Mouse (Mus musculus): ENCODE results near the gene Trmt2b.
"Not testable (repeated sequence)": the region's sequence is repeated elsewhere in the genome, so short reads cannot be mapped to it uniquely, and the experiment has no call there.

Gene Trmt2b

DNA sequence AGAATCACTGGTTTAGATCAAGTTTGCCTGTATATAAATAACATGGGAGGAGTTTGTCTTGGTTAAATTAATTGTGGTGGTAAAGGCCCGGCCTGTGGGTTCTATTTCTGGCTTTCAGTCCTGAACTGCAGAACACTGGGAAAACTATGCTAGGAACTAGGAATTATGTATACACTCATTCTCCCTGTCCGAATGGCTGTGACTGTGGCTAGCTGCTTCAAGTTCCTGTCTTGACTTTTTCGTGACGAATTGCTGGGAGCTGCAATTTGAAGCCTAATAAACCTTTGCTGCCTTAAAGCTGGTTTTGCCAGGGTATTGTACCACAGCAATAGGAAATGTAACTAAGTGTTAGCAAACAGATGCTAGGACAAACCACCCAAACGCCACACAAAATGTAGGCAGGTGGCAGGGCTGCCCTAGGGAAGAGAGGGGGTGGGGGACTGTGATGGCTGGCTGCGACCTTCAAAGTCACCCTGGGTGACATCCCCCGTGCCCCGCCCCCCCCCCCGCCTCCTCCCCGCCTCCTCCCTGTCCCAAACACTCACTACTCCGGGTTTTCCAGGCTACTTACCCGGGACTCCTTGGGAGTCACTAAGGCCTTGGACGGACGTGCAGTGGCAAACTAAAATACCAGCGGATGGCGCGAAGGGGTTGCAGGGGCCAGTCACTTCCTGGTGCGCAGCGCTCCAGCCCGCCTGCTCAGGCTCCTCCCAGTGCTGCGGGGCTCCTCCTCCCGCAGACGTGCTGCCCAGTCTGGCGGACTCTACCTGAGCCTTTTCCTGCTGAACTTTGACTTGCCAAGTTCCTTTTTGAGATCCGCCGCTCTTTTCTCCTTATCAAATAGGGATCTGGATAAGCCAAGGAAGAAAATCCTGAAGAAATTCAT, at the start of gene Trmt2b:
Trmt2b (minus strand) TSS at position 710 of the 886 bp plus-strand sequence.
- peak; percentile 71 for DNase-seq (ENCODE audit: low spot score)

DNA sequence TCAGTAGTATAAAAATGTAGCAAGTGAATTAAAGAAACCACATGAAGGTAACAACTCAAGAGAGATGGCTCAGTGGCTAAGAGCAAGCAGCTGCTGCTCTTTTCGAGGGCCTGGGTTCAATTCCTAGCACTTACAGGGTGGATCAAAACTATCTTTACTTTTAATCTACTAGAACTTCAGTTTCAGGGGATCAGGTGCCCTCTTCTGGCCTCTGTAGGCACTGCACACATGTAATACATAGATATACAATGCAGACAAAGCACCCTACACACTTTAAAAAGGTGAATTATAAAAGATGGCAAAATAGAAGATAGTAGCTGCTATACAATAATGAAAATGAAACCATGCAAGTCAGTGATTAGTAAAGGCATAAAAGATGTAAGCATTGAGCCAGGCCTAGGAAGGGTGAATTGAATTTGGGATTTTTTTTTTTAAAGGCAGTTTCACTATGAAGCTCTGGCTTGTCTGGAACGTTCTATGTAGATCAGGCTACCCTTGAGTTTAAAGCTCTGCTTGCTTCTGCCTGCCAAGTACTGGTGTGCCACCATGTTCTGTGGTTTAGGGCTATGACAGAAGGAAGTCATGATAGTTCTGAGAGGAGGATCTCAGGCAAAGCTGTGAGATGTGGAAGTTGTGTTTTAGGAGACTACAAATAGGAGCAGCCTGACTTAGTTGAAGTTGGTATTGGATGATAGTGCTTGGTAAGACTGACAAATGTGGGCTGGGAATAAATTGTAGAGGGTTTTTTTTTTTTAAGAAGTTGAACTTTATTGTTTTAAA, 42.6 kb upstream of the Trmt2b start:
- DNase-seq (ENCODE audit: low spot score): no peak

DNA sequence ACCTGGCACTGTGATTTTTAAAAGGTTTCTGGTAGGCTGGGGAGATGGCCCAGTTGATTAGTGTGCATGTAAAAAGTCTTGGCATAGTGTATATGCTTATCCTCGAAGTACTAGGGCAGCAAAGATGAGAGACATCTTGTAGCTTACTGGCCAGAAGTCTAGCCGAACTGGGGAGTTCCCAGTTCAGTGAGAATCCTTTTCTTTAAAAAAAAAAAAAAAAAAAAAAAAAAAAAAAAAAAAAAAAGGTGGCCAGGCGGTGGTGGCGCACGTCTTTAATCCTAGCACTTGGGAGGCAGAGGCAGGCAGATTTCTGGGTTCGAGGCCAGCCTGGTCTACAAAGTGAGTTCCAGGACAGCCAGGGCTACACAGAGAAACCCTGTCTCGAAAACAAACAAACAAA, 34.4 kb upstream of the Trmt2b start:
- DNase-seq (ENCODE audit: low spot score): not testable (repeated sequence)

DNA sequence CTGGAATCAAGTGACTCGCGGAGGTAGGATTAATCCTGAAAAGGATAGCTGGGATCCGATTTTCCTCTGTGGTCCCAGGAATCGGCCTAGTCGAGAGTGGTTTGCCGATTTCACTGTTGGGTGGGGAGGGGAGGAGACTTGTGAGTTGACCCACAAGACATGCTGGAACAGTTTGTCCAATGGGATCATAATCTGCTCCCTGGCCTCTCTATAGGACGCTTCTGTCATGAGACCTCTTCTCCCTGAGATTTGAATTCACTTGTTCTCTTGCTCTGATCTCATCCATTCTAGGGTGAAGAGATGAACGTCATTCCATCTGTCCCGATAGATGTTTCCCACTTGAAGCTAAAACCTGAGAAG, 31.5 kb upstream of the Trmt2b start:
- DNase-seq (ENCODE audit: low spot score): no peak

DNA sequence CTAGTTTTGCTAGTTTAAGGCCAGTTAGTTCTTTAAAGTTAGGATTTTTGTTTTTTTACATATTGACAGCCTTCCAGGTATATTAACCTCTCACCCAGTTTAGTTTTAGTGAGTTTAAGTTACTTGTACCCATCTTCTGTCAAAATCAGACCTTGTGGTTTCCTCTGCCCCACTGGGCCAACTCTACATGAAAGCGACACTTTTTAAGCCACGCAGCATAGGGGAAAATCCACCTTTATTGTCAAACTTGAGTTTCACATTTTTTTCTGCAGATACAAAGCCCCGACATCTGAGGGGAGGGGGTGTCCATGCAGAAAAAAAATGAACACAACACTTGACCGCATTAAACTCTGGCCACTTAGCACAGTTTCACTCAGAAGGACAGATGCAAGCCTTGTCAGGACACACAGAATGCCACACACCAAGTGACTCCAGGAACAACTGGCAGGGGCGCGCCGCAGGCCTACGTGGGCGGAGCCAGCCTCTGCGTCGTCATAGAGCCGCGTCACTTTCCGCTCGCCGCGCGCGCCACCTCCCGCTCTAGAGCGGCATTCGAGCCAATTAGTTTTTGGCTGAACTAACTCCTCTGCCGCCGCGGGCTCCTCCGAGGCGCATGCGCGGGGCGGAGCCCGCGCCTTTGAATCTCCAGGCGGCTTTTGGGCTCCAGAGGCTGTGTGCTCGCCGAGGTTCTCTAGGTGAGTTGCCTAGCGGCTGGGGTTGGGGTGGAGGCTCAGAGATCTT, 30.9 kb upstream of the Trmt2b start, which contains the start of gene Cenpi:
Cenpi (plus strand) TSS at position 551 of the 741 bp plus-strand sequence.
- DNase-seq (ENCODE audit: low spot score): peak; percentile 80

DNA sequence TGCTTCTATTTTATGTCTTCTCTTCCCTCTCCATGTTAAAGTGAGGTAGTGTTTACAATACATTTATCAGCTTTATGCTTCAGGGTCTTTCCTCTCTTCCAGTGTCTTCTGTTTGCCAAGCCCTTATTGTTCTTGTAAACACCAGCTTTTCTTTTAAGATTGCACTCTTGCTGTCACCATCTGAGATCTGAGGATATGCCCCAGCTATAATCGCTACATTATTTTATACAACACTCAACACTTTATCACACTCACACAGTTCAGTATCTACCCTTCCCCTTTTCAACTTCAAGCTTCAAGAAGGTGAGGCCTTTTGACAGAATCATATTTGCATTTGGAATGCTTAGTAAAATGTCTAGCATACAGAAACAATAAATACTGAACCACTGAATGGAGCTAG, 26.5 kb upstream of the Trmt2b start:
- no peak for DNase-seq (ENCODE audit: low spot score)

DNA sequence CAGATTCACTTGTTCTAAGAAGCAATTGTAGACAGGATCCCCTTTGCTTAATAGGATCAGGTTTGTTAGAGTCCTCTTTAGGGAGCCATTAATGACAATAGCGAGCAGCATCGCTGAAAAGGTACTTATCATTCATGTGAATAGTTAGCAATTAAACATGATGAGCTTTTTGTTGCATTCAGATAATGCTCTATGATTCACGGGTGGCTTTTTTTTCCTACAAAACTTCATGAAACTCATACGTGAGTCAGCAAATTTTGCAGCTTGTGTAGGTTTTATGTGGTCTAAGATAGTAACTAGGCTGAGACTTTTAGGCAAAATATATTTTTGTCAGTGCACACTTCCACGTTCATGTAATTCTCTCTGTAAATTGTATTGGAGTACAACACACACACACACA, 23.4 kb upstream of the Trmt2b start:
- no peak for DNase-seq (ENCODE audit: low spot score)

DNA sequence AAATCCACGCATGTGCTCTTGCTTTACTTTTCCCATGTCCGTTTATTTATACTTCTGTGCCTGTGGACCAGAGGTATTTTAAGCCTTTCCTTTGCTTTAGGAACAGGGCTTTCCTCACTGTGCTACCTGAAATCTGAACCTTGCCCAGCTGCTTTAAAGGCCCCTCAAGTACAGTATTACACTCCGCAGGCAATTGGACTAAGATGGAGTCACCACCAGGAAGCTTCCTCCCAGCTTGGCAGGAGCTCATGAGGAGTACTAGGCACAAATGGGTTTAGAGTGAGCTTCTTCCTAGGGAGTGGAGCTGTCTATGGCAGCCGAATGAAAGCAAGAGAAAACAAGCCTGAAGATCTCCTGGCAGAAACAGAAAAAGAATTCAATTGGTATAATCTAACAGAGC, 20.4 kb upstream of the Trmt2b start:
- no peak for DNase-seq (ENCODE audit: low spot score)

DNA sequence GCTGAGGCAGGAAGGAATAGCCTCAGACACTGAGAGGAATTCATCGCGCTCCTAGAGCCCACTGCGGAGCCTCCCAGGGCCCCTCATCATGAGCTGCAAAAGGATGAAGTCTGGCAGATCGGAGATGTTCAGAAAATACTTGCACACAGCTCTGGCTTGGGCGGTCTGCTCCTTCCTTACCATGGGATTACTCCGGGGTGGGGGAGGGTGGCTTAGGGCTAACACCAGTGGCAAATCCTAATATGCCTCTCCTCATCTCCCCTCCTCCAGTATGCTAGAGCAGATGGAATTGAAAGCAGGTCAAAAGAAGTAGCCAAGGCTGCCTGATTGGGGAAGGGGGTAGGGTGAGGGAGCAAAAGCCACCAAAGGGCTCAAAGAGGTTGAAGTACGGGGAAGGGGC, 20.0 kb upstream of the Trmt2b start:
- DNase-seq (ENCODE audit: low spot score): no peak

DNA sequence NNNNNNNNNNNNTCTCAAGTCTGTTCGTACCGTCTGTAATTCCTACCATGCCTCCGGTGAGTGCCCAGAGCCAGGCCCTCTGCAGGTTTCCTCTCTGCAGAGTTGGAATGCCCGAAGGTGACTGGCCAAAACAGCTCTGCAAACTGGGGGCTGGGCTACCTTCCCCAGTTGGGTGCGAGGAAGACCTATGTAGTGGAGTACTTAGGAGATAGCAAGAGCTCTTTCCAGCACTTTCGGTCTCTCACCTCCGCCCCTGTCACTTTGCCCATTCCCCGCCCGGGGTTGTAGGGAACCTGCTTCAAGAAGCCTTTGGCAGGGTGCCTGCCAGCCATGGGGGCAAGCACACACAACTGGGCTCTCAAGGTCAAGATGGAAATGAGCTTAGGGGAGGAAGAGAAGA, 19.5 kb upstream of the Trmt2b start:
- no peak for DNase-seq (ENCODE audit: low spot score)

DNA sequence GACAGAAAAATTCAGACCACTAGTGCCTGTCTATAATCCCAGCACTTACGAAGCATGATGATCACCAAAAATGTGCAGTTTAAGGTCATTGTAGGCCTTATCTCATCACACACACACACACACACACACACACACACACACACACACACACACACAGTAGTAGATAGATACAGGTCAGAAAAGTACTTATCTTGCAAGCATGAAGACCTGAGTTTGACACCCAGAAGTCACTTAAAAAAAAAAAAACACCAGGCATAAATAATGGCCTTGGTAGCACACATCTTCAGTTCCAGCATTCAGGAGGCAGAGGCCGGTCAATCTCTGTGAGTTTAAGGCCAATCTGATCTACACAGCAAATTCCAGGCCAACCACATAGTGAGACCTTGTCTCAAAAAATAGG, 10.5 kb upstream of the Trmt2b start:
- DNase-seq (ENCODE audit: low spot score): no peak

DNA sequence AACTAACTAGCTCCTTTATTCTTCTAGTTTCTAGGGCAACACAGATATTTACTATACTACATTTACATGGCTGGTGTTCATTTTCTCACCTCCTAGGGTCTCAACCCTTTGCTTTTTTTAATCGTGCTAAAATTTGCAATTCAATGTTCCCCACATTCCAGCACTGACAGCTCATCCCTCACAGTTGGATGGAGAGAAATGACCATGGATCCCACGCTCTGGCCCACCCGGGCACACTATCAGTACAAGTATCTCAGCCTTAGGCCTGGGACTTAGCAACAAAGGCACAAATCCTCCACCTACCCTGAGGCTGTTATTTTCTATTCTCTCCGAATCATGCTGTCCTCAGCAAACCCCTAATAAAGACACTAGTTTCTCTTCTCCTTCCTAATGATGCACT, 9.0 kb upstream of the Trmt2b start:
- DNase-seq (ENCODE audit: low spot score): no peak

DNA sequence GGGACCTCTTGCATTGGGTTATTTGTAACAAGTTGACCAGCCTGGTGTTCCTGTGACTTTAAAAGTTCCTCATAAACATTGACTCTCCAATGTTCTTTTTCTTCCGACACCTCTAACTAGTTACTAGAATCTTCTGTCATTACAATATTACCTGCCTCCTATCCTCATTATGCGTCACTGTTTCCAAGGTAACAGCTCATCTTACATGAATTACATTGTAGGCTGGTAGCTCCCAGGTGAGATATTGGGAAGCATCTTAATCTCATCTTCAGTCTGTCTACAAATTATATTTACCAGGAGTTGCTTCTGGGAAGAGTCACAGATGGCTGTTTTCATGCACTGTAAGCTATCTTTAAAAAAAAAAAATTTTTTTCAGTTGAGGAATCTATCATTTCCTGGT, 8.3 kb upstream of the Trmt2b start:
- no peak for DNase-seq (ENCODE audit: low spot score)

DNA sequence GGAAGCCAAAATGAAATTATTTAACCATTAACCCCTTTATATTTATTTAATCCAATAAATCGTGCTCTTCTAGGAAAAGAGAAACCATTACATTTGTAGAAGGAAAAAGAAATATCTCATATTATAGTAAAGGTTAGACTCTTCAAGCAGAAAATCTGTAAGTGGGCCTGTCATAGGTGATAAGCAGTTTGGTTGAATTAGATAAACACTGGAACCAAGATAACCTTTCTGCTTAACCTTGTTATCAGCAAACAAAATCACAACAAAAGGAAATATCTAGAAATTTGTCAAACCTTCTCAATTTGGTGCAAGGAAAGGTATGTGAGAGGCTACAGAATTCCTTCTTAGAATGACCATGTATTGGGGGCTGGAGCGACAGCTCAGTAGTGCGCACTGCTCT, 3.7 kb upstream of the Trmt2b start:
- DNase-seq (ENCODE audit: low spot score): no peak

DNA sequence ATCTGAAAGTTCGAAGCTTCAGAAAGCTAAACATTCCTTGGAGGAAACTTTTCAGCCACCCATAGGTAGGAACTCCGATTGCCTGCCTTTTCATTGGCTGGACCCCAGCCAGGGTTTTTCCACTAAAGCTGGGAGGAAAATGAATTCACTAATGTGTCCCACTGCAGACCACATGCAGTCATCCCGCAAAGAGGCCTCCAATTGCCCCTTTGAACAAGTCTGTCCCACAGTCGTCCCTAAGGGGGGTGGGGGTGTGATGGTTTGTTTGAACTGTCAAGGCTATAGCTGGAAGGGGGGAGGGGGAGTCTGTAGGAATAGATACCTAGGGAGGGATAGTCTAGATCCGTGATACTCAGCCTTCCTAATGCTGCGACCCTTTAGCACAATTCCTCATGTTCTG, 1.1 kb downstream of the Trmt2b start:
- DNase-seq (ENCODE audit: low spot score): peak; percentile 15

DNA sequence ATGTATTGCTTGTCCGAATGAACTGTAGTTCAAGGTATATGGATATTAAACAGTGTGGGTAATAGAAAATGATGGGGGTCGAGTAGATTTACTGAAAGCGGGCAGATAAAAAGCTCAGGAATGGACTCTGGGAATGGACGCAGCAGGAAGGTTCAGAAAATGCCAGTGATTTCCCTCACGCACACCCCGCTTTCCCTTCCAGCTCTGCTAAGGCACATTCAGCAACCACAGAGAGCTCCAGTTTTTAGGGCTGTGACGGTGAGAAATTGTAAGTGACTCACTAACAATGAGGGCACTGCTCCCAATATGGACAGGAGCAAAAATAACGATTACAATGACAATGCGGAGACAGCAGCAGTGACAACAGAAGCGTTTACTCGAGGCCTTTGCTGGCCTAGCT, 14.7 kb downstream of the Trmt2b start:
- no peak for DNase-seq (ENCODE audit: low spot score)

DNA sequence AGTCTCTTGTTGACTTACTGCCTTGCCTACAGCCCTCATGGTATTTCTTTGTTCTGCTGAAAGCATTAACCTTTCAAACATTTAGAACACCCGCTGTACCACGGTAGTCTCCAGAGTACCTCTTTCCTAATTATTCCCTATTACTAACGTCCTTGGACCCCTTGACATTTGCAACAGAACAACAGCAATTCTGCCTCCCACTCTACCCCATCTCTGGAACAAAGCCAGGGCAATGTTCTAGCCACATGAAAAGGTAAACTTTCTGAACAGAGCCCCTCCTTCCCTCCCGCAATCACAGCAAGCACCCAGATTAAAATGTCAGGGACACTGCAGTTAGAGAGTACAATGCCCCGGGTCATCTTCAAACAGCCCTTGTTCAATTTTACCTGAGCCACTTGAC, 15.6 kb downstream of the Trmt2b start:
- no peak for DNase-seq (ENCODE audit: low spot score)

DNA sequence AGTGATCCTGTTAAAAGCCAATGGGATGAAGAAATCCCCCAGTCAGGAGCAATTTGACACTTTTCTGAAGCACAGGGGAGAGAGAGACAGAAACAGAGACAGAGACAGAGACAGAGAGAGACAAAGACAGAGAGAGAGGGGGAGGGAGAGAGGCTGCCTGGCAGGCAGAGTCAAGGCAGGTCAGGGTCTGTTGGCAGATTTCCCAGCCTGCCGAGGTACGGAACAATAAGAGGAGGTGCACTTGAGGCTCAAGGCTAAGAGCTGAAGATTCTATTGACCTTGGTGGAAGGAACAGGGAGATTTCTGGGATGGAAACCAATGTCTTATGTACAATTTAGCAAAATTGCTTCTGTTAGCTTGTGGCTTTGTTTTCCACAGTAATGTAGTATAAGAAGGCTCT, 28.6 kb downstream of the Trmt2b start:
- no peak for DNase-seq (ENCODE audit: low spot score)

DNA sequence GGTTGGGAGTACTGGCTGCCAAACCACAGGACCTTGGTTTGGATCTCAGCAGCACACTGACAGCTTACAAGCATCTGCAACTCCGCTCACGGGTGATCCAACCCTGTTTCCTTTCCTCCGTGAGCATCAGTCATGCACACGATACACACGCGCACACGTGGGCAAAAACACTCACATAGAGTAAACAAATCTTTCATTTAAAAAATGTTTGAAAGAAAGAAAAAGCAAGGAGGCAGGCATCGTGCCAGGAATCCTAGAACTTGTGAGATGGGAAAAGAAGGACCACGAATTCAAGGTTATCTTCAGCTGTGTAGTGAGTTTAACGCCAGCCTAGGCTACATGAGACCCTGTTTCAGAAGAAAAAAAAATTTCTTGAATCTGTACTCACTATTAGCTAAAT, 30.8 kb downstream of the Trmt2b start:
- DNase-seq (ENCODE audit: low spot score): no peak

DNA sequence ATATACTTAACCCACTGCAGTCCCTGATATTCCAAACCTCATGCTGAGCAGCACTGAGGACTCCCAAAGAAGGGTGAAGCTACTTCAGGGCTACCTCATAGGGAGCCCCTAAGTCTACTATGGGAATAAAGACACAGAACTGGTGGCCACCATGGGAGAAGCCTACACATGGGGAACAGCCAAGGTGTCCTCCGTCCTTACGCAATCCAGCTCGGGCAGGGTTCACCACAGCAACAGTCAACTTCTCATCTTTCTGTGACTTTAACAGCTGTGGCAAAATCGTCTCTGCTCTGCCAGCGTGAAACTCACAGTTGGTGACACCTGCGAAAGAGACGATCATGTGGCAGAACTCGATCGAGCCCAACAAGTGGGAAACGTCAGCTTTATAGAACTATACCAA, 38.5 kb downstream of the Trmt2b start:
- no peak for DNase-seq (ENCODE audit: low spot score)

DNA sequence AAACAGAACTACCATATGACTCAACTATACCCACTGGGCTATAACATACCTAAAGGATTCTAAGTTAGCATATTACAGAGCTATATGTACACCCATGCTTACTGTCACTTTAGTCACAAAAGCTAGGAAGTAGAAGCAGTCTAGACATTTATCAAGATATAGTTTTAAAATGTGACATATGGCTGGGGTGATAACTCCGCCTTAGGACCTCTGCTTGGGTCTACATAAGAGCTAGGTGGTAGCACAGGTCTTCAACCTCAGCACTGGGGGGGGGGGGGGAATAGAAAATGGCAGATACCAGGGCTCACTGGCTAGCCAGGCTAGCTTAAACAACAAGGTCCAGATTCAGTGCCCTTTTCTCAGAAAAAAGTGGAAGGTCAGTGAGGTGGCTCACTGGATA, 43.7 kb downstream of the Trmt2b start:
- DNase-seq (ENCODE audit: low spot score): no peak

DNA sequence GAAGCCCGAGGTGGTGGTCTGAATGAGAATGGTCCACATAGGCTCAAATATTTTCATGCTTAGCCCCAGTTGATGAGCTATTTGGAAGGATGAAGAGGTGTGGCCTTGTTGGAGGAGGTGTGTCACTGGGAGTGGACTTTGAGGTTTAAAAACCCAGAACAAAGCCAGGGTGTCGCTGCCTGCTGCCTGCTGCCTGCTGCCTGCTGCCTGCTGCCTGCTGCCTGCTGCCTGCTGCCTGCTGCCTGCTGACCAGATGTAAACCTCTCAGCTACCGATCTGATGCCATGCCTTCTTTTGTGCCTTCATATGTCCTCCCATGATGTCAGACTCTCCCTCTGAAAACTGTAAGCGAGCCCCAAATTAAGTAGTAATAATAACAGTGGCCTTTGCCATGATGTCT, 54.9 kb downstream of the Trmt2b start, which contains the start of gene Nox1:
Nox1 (minus strand) TSS at position 101 of the 400 bp plus-strand sequence.
- no peak for DNase-seq (ENCODE audit: low spot score)

DNA sequence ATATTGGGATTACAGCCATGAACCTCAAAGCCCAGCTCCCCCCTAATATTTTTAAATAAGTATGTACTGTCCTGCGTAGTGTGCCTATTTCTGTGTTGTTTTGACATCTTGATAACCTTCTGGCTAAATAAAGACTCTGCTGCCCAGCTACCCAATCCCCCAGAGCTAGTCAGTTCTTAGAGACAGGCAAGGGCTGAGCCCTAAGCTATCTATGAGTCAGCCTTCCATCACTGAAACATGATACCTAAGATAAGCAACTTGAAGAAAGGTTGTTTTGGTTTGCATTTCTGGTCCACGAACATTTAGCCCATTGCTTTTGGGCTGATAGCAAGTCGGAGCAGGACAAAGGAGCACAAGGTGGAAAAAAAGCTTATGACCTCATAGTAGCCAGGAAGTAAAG, 56.2 kb downstream of the Trmt2b start:
- no peak for DNase-seq (ENCODE audit: low spot score)

Measured in yolk sac, embryonic 10.5 days (tissue).